Mouse (Mus musculus): Measurements from ENCODE around the gene Gm7029.

The Gm7029 gene

DNA sequence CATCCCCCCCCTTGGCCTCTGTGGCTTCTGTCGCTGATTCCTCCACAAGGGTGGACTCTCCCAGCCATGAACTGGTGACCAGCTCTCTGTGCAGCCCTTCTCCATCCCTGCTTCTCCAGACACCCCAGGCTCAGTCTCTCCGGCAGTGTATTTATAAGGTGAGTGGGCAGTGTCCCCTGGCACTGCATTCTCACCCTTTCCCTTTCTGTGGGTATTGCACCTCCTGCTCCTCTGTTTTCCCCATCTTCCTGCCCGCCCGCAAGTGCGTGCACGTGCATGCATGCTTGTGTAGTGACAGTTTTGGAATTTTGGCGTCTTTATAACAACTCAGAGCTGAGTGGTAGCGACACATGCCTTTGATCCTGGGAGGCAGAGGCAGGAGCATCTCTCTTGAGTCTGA is 40.3 kb downstream of the Gm7029 start:
- no peak for DNase-seq (ENCODE audit: low spot score)

DNA sequence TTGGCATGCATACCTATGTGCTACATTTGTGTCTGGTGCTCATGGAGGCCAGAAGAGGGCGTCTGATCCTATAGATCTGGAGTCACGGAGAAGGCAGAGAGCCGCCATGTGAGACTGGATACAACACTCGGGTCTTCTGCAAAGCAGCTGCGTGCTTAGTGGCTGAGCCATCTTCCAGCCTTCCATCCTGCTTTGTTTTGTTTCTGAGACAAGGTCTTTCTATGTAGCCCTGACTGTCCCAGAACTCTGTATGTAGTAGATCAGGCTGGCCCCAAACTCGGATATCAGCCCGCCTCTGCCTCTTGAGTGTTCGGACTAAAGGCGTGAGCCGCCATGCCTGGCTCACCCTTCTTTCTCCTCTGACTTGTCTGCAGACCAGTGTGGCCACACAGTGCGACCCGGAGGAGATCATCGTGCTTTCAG is 41.3 kb downstream of the Gm7029 start:
- DNase-seq (ENCODE audit: low spot score): no peak

DNA sequence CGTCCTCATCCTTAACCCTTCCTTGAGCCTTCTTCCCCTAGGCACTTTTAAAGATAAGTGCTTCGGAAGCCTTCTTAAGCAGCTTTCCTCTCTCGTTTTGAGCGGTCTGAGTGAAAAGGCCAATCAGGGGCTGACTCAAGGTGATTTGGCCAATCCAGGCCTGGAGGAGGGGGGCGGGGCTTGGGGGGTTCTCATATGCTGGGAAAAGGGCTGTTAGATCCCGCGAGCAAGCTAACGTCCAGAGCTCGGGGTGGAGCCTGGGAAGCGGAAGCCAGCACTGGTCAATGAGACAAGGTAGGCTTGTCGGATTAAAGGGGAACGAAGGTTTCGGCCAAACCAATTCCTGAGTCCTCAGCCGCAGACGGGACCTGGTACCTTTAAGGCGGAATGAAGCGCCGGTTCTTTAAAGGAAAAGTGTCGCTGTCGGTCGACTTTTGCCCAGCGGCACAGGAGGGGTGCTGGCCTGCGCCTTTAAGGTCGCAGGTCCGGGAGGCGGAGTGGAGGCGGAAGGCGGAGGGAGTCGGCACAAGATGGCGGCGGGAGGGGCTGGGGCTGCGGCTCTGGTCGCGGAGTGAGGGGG is 42.1 kb downstream of the Gm7029 start, which contains the start of the genes Tapbp and Zbtb22:
Tapbp (plus strand) TSS at position 229 of the 580 bp plus-strand sequence.
Zbtb22 (plus strand) TSS at position 234 of the 580 bp plus-strand sequence.
- DNase-seq (ENCODE audit: low spot score): peak; percentile 86

DNA sequence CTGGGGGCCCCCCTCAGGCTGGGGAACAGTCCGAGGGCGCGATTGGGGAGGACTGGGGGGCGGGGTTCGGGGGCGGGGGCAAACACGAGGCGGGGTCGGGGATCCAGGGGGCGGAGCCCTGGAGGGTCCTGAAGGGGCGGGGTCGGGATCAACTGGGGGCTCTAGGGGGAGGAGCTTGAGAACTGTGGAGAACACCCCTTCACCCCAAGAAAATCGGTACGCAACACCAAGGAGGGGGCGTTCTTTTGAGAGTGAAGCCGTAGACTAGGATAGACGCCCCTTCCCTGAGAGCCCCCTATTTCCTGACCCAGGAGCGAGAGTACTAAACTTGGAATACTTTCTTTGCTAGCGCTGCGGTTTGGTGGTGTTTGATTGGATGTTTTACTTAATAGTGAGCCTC is 42.7 kb downstream of the Gm7029 start:
- no peak for DNase-seq (ENCODE audit: low spot score)

DNA sequence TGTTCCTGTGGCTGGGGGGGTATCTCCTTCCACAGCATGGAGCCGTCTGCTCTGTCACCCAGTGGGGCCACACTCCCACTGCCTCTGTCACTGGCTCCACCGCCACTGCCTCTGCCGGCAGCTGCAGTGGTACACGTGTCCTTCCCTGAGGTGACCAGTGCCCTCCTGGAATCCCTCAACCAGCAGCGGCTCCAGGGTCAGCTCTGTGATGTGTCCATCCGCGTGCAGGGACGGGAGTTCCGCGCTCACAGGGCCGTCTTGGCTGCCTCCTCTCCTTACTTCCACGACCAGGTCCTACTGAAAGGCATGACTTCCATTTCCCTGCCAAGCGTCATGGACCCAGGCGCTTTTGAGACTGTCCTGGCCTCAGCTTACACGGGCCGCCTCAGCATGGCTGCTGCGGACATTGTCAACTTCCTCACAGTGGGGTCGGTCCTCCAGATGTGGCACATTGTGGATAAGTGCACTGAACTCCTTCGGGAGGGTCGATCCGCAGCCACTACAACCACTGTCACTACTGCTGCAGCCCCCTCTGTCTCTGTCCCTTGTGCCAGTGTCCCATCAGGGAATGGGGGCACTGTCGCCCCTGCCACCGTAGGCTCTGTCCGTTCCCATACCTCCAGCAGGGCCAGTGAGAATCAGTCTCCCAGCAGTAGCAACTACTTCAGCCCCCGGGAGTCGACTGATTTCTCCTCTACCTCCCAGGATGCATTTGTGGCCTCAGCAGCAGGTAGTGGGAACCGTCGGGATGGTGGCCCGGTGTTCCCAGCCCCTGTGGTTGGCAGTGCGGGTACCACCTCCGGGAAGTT is 43.4 kb downstream of the Gm7029 start:
- DNase-seq (ENCODE audit: low spot score): no peak

DNA sequence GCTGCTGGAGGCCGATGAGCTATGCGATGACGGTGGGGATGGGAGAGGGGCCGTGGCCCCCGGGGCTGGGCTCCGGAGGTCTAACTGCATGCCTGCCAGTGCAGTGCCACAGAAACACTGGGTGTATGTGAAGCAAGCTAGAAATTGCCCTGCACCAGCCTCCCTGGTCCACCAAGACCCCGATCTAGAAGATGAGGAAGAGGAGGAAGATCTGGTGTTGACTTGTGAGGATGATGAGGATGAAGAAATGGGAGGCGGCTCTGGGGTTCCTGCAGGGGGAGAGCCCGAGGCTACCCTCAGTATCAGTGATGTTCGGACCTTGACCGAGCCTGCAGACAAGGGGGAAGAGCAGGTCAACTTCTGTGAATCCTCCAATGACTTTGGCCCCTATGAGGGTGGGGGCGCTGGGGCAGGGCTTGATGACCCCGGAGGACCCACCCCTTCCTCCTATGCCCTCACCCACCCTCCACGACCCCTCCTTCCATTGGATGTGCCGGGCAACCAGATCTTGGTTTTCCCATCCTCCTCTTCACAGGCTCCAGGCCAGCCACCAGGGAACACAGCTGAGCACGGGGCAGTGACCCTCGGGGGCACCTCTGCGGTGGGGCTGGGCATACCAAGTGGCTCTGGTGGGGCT is 44.1 kb downstream of the Gm7029 start:
- DNase-seq (ENCODE audit: low spot score): no peak

DNA sequence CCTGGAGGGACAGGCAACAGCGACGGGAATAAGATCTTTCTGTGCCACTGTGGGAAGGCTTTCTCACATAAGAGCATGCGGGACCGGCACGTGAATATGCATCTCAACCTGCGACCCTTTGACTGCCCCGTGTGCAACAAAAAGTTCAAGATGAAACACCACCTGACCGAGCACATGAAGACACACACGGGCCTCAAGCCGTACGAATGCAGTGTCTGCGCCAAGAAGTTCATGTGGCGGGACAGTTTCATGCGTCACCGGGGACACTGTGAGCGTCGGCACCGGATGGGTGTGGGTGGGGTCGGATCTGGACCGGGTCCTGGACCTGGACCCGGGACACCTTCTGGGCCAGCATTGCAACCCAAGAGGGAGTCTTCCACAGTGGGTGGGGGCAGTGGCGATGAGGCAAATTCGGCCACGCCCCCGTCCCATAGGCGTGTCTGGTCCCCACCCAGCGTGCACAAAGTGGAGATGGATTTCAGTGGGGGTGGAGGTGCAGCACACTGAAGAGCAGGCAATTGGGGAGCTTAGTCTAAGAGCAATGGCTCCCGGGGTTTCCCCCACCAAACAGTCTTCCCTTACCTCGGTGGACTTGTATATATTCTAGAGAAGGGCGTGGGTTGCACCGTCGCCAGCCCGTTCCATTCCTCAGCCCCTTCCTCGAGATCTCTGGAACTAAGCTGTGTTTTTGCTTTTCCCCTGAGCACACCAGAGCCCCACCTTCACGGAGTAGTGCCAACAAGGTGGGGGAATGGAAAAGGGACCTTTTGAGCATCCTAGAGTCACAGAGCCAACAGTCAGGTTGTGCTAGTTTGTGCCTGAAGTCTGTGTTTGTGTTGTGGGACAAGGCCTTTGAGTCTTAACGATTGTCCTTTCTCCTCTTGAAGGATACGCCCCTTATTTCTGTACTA is 44.9 kb downstream of the Gm7029 start:
- DNase-seq (ENCODE audit: low spot score): no peak

DNA sequence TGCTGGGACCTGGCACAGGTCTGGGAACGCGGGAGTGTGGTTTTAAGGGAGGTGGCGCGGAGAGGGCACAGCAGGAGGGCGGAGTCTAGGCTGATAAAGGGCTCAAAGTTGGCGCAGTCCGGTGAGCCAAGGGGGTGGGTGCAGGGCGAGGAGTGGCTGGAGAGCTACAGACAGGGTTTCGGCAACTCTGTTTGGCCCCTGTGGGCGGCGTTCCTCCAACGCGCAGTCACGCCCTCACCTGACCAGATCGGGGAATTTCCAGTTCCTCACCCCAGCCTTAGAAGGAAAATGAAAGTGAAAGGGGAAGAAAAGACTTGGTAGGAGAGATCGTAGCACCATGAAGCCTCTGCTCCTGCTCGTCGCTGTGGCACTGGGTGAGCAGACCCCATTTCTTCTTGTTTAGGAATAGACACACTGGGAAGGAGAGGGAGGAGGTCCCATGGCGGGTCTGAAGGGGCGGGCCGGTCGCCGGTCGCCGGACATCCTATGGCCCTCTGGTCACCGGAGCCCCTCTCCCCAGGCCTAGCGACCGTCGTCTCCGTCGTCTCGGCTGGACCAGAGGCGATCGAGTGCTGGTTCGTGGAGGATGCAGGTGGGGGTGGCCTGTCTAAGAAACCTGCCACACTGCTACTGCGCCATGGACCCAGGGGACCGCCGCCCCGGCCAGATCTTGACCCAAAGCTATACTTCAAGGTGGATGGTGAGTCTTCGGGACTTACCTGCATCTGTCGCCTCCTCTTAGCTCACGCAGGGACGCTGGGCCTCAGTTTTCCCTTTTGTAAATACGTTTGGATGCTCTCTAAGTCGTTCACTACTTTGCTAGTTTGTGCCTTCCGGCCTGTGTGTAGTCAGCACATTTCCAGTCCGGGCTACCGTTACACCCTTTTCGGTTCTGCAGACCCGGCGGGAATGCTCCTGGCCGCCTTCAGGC is 46.0 kb downstream of the Gm7029 start:
- DNase-seq (ENCODE audit: low spot score): peak; percentile 63

DNA sequence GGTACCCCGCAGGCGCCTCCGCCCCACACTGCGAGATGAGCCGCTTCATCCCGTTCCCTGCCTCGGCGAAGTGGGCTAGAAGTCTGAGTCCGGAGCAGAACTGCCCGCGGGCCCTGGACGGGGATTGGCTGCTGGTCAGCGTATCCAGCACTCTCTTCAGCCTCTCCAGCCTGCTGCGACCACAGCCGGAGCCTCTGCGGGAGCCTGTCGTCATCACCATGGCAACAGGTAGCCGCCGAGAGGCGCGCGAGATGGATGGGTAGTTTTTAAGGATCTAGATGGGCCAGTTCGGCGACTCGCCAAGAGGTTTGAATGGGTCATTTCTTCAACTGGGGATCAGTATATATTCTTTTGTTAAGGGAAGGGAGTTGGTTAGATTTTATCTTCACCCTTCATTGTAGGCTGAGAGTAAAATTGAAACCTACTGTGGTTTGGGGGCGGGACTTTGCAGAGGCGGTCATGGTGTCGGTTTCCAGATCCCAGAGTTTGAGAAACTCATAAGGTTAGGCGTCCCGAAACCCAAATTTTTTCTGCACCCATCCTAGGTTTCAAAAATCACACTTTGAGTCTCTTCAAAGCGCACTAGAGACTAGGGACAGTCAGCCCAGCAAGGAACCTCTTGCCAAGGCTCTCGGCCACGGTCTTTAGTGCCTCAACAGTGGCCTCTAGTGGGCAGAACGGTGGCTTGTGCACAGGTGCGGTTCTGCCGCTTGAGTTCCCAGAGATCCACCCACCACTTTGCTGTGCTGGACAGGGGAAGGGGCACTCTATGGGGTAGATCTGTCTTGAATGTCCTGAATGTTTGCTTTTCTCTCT is 46.9 kb downstream of the Gm7029 start:
- DNase-seq (ENCODE audit: low spot score): peak; percentile 72

DNA sequence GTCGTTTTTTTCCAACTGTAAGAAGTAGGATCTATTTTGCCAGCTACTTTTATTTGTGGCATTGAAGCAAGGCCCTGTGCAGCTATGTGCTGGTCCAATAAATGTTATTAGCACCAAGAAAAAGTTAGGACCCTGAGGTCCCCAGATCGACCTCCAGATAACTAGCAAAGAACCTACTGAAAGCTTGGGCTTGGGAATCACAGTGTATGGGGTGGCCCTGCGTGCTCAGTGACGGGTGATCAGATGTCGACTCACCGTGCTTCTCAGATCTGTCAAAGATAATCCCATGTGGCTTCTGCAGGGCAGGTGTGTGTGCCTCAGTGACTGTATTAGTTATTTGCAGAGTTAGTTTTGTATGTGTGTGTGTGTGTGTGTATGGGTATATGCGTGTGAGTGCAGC is 47.7 kb downstream of the Gm7029 start:
- DNase-seq (ENCODE audit: low spot score): no peak
